Comparison of ENCODE assay signal across 17 mouse cellular contexts in the genomic region with DNA sequence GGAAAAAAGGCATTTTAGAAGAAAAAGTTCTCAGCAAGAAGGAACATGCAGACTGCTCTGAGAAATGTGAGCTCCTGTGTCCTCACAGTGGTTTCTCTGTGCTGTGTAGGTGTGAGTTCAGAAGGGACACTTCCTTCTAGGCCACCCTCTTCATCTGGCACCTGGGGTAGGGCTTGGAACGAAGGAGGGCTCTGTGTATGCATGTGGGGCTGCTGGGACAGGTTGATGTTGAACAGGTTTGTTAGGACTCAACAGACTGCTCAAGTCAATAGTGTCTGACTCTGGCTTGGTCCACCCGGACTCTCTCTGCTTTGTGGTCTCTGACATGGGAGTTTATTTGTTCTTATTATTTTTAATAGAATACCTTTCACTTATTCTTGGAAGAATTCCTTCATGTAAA. TPM values are rescaled to one million over a fixed set of nuclear protein-coding genes. Genes with fewer than 3 reads are reported as not detected.
DNase-seq lines count a peak whose midpoint lies in the region; ATAC-seq and TF ChIP-seq lines count a peak whose summit lies in the region.
"Had no signal": no experiment of that assay in that cellular context is flagged by ENCODE, and none has a peak within 500 bp of the region (broad histone marks: within the 10 kb centered on the region; RNA-seq: fewer than 3 reads in every experiment).

No protein-coding gene starts in this region.

- H3K27ac ChIP-seq in gastrocnemius, adult 2 months, result peak overlapping the region; percentile 90
- H3K27ac ChIP-seq in hindbrain, postnatal 0 days, result peak overlapping the region; percentile 33; the same call in 1 of the 2 replicates
- H3K27ac ChIP-seq in hindbrain, embryonic 12.5 days, result no peak overlapping the region
- peak overlapping the region; percentile 86 for H3K27ac ChIP-seq in stomach, postnatal 0 days (replicated peaks)
- H3K27ac ChIP-seq: forebrain, embryonic 12.5 days; liver, embryonic 12.5 days had no signal

- intact Hi-C loops in gastrocnemius, adult 2 months (cut with DNase I), result no loop called here

- H3K9me3 ChIP-seq in hindbrain, postnatal 0 days (ENCODE audit: low read length), result no peaks in the 10 kb centered on the region
- H3K9me3 ChIP-seq in hindbrain, embryonic 12.5 days (replicated peaks), result no peaks in the 10 kb centered on the region
- no peaks in the 10 kb centered on the region for H3K9me3 ChIP-seq in stomach, postnatal 0 days (ENCODE audit: control insufficient read depth, low read length)
- H3K9me3 ChIP-seq: forebrain, embryonic 12.5 days; liver, embryonic 12.5 days had no signal

- peak; percentile 22 for DNase-seq in gastrocnemius, adult 2 months
- DNase-seq in gastrocnemius, postnatal 25 days, result no peak
- no peak for DNase-seq in hindbrain, postnatal 0 days (ENCODE audit: low spot score)
- DNase-seq in thymus, postnatal 0 days (ENCODE audit: low spot score), result peak; percentile 22
- DNase-seq in thymus, postnatal 14 days, result no peak
- DNase-seq in stomach, postnatal 0 days (ENCODE audit: low spot score), result no peak
- no peak for DNase-seq in layer of hippocampus, adult 18-20 months (ENCODE audit: low spot score in 2 of 2)
- DNase-seq: adrenal gland, postnatal 36 days; cerebellum, adult 18-20 months; gastrocnemius, postnatal 10 days; thymus, postnatal 36 days had no signal

- H3K36me3 ChIP-seq in hindbrain, postnatal 0 days (ENCODE audit: insufficient read depth, low read length), result no peaks in the 10 kb centered on the region
- no peaks in the 10 kb centered on the region for H3K36me3 ChIP-seq in hindbrain, embryonic 12.5 days
- H3K36me3 ChIP-seq in stomach, postnatal 0 days (ENCODE audit: control insufficient read depth, insufficient read depth, low read length), result no peaks in the 10 kb centered on the region
- H3K36me3 ChIP-seq: forebrain, embryonic 12.5 days; liver, embryonic 12.5 days had no signal

- H3K27me3 ChIP-seq in hindbrain, postnatal 0 days (ENCODE audit: insufficient read depth, low read length), result no peaks in the 10 kb centered on the region
- H3K27me3 ChIP-seq in hindbrain, embryonic 12.5 days, result no peaks in the 10 kb centered on the region
- H3K27me3 ChIP-seq in stomach, postnatal 0 days (ENCODE audit: control insufficient read depth, insufficient read depth, low read length), result no peaks in the 10 kb centered on the region
- H3K27me3 ChIP-seq: forebrain, embryonic 12.5 days; liver, embryonic 12.5 days had no signal

- no peak overlapping the region for H3K4me3 ChIP-seq in gastrocnemius, adult 2 months
- no peak overlapping the region for H3K4me3 ChIP-seq in hindbrain, postnatal 0 days (ENCODE audit: low read length)
- H3K4me3 ChIP-seq in hindbrain, embryonic 12.5 days, result no peak overlapping the region
- H3K4me3 ChIP-seq in stomach, postnatal 0 days (ENCODE audit: low read depth, low read length), result no peak overlapping the region
- H3K4me3 ChIP-seq: forebrain, embryonic 12.5 days; liver, embryonic 12.5 days; myocyte had no signal

- no peak for TF ChIP-seq EP300 in stomach, postnatal 0 days (optimal IDR thresholded peaks at IDR 0.05)

- no peak for TF ChIP-seq CTCF in gastrocnemius, adult 2 months (IDR thresholded peaks at IDR 0.05)
- TF ChIP-seq CTCF in hindbrain, postnatal 0 days (IDR thresholded peaks at IDR 0.05; ENCODE audit: low read depth), result no peak
- no peak for TF ChIP-seq CTCF in stomach, postnatal 0 days (IDR thresholded peaks at IDR 0.05; ENCODE audit: low read depth)

- H3K4me1 ChIP-seq in hindbrain, postnatal 0 days (ENCODE audit: insufficient read depth, low read length), result peaks cover 14% of the 10 kb centered on the region
- peaks cover 21% of the 10 kb centered on the region for H3K4me1 ChIP-seq in hindbrain, embryonic 12.5 days
- H3K4me1 ChIP-seq in stomach, postnatal 0 days (replicated peaks; ENCODE audit: control insufficient read depth, insufficient read depth), result peaks cover 24% of the 10 kb centered on the region

- WGBS in hindbrain, postnatal 0 days, result 65% methylated on average over 2 of the region's 2 CpGs
- WGBS in hindbrain, embryonic 12.5 days, result 74% methylated on average over 2 of the region's 2 CpGs
- WGBS in stomach, postnatal 0 days, result 31% methylated on average over 2 of the region's 2 CpGs

- H3K4me2 ChIP-seq in hindbrain, postnatal 0 days (ENCODE audit: low read depth, low read length), result no peak overlapping the region
- H3K4me2 ChIP-seq in hindbrain, embryonic 12.5 days (replicated peaks), result no peak overlapping the region
- no peak overlapping the region for H3K4me2 ChIP-seq in stomach, postnatal 0 days (replicated peaks; ENCODE audit: low read depth)
- H3K4me2 ChIP-seq: forebrain, embryonic 12.5 days; liver, embryonic 12.5 days had no signal

- no peak for ATAC-seq in hindbrain, postnatal 0 days
- ATAC-seq in hindbrain, embryonic 12.5 days (ENCODE audit: low FRiP score), result no peak
- peak; percentile 32; the same call in 1 of the 2 replicates for ATAC-seq in stomach, postnatal 0 days (ENCODE audit: low FRiP score, low TSS enrichment)
- ATAC-seq: liver, embryonic 12.5 days had no signal

- no peak overlapping the region for H3K9ac ChIP-seq in hindbrain, postnatal 0 days (replicated peaks; ENCODE audit: low read length)
- no peak overlapping the region for H3K9ac ChIP-seq in hindbrain, embryonic 12.5 days
- H3K9ac ChIP-seq in stomach, postnatal 0 days (ENCODE audit: low read length), result no peak overlapping the region
- H3K9ac ChIP-seq: forebrain, embryonic 12.5 days; liver, embryonic 12.5 days had no signal

RNA-seq across cellular contexts. Expression of a gene that starts 17.4 kb away (rescaled TPM):
- not detected for total RNA-seq in gastrocnemius, adult 2 months (2021)
- not detected for total RNA-seq in gastrocnemius, postnatal 25 days (2021)
- not detected in 2 replicates for total RNA-seq in hindbrain, postnatal 0 days (2014; rRNA removed)
- not detected in 2 replicates for polyA plus RNA-seq in hindbrain, postnatal 0 days (2015; fragmentation: Nextera tagmentation; extraction: Ambion mirVana)
- polyA plus RNA-seq in hindbrain, embryonic 12.5 days (2016; fragmentation: Nextera tagmentation; extraction: Ambion mirVana), result not detected in 2 replicates
- 10.7 and 11.0 TPM in 2 replicates for polyA plus RNA-seq in thymus, postnatal 0 days (2015; fragmentation: Nextera tagmentation; extraction: Ambion mirVana)
- 10.8 and 12.6 TPM in 2 replicates for polyA plus RNA-seq in stomach, postnatal 0 days (2015; fragmentation: Nextera tagmentation; extraction: Ambion mirVana)
- not detected for total RNA-seq in layer of hippocampus, adult 18-20 months (2021)
- total RNA-seq: adrenal gland, postnatal 36 days; ES-E14; megakaryocyte-erythroid progenitor cell, adult 5-6 weeks had no signal
- polyA plus RNA-seq: forebrain, embryonic 12.5 days; liver, embryonic 12.5 days; myocyte had no signal

Comparison
In these comparisons a context has a peak if more than half of its experiments do, and no peak if none do; other contexts are left out.
1. DNase-seq: peak in gastrocnemius, adult 2 months (single experiment) and thymus, postnatal 0 days (single experiment); none in gastrocnemius, postnatal 25 days (single experiment), hindbrain, postnatal 0 days (single experiment), thymus, postnatal 14 days (single experiment), stomach, postnatal 0 days (single experiment) and layer of hippocampus, adult 18-20 months (0 of 2).